ENCODE assay signal across 21 mouse cellular contexts in genomic region chr4:78077499-78077898, GRCm38 (mm10).
DNase-seq lines count a peak whose midpoint lies in the region; ATAC-seq and TF ChIP-seq lines count a peak whose summit lies in the region.
"Had no signal": no experiment of that assay in that cellular context is flagged by ENCODE, and none has a peak within 500 bp of the region (broad histone marks: within the 10 kb centered on the region; RNA-seq: fewer than 3 reads in every experiment).

No protein-coding gene starts in this region.

- H3K4me1 ChIP-seq in hindbrain, postnatal 0 days (ENCODE audit: insufficient read depth, low read length): no peaks in the 10 kb centered on the region
- H3K4me1 ChIP-seq in hindbrain, embryonic 16.5 days (ENCODE audit: control insufficient read depth, insufficient read depth, low read depth, low read length): no peaks in the 10 kb centered on the region
- no peaks in the 10 kb centered on the region for H3K4me1 ChIP-seq in forebrain, postnatal 0 days (ENCODE audit: insufficient read depth)
- H3K4me1 ChIP-seq: embryonic facial prominence, embryonic 13.5 days; heart, embryonic 12.5 days; hindbrain, embryonic 10.5 days had no signal

- no peaks in the 10 kb centered on the region for H3K9me3 ChIP-seq in hindbrain, postnatal 0 days (ENCODE audit: low read length)
- no peaks in the 10 kb centered on the region for H3K9me3 ChIP-seq in hindbrain, embryonic 16.5 days (ENCODE audit: control insufficient read depth, low read length)
- H3K9me3 ChIP-seq in forebrain, postnatal 0 days (ENCODE audit: low read length): no peaks in the 10 kb centered on the region
- H3K9me3 ChIP-seq: embryonic facial prominence, embryonic 13.5 days; heart, embryonic 12.5 days; hindbrain, embryonic 10.5 days had no signal

- no peak for ATAC-seq in hindbrain, postnatal 0 days
- no peak for ATAC-seq in hindbrain, embryonic 16.5 days
- peak; percentile 59; the same call in 1 of the 2 replicates for ATAC-seq in forebrain, postnatal 0 days
- ATAC-seq: activated CD4-positive, CD25-positive, alpha-beta regulatory T cell, adult 4 months; inflammation-experienced regulatory T-cells, adult 6 months; intestine, postnatal 0 days; Patski had no signal

- H3K4me3 ChIP-seq in hindbrain, postnatal 0 days (ENCODE audit: low read length): no peak overlapping the region
- H3K4me3 ChIP-seq in hindbrain, embryonic 16.5 days (ENCODE audit: low read length): no peak overlapping the region
- H3K4me3 ChIP-seq in forebrain, postnatal 0 days (ENCODE audit: low read depth, low read length): no peak overlapping the region
- H3K4me3 ChIP-seq: embryonic facial prominence, embryonic 13.5 days; heart, embryonic 12.5 days; hindbrain, embryonic 10.5 days had no signal

- intact Hi-C loops in gastrocnemius, postnatal 36 days (cut with DNase I): no loop called here

- no peak overlapping the region for H3K9ac ChIP-seq in hindbrain, postnatal 0 days (replicated peaks; ENCODE audit: low read length)
- no peak overlapping the region for H3K9ac ChIP-seq in hindbrain, embryonic 16.5 days (ENCODE audit: low read depth, low read length)
- no peak overlapping the region for H3K9ac ChIP-seq in forebrain, postnatal 0 days
- H3K9ac ChIP-seq: embryonic facial prominence, embryonic 13.5 days; heart, embryonic 12.5 days; hindbrain, embryonic 14.5 days had no signal

- H3K27ac ChIP-seq in hindbrain, postnatal 0 days: no peak overlapping the region
- H3K27ac ChIP-seq in hindbrain, embryonic 16.5 days (ENCODE audit: low read depth, low read length): no peak overlapping the region
- H3K27ac ChIP-seq in forebrain, postnatal 0 days (ENCODE audit: low read depth, low read length): no peak overlapping the region
- H3K27ac ChIP-seq: embryonic facial prominence, embryonic 13.5 days; hindbrain, embryonic 10.5 days; hindbrain, embryonic 14.5 days had no signal

- no peaks in the 10 kb centered on the region for H3K27me3 ChIP-seq in hindbrain, postnatal 0 days (ENCODE audit: insufficient read depth, low read length)
- no peaks in the 10 kb centered on the region for H3K27me3 ChIP-seq in hindbrain, embryonic 16.5 days (replicated peaks; ENCODE audit: control insufficient read depth, insufficient read depth, low read length)
- no peaks in the 10 kb centered on the region for H3K27me3 ChIP-seq in forebrain, postnatal 0 days (ENCODE audit: insufficient read depth, low read length)
- H3K27me3 ChIP-seq: CH12.LX; embryonic facial prominence, embryonic 13.5 days; heart, embryonic 12.5 days; Patski had no signal

- peak; percentile 11 for DNase-seq in hindbrain, postnatal 0 days (ENCODE audit: low spot score)
- DNase-seq in brain, adult 2 months (ENCODE audit: low read depth, low spot score): peak; percentile 29
- peak; percentile 18 for DNase-seq in brain, embryonic 18.5 days (ENCODE audit: low read depth, low spot score)
- peak; percentile 14 for DNase-seq in forebrain, postnatal 0 days
- no peak for DNase-seq in gastrocnemius, postnatal 36 days
- no peak for DNase-seq in embryo, embryonic 10.5 days (ENCODE audit: low spot score)
- DNase-seq: adrenal gland, postnatal 25 days; cerebellum, adult 11-12 months; cerebellum, adult 9-10 months; cerebellum, postnatal 25 days; gastrocnemius, postnatal 10 days had no signal

- no peak for TF ChIP-seq CTCF in hindbrain, postnatal 0 days (IDR thresholded peaks at IDR 0.05; ENCODE audit: low read depth)
- TF ChIP-seq CTCF in forebrain, postnatal 0 days (IDR thresholded peaks at IDR 0.05; ENCODE audit: low read depth): no peak

- H3K36me3 ChIP-seq in hindbrain, postnatal 0 days (ENCODE audit: insufficient read depth, low read length): no peaks in the 10 kb centered on the region
- H3K36me3 ChIP-seq in hindbrain, embryonic 16.5 days (ENCODE audit: control insufficient read depth, insufficient read depth, low read length): no peaks in the 10 kb centered on the region
- H3K36me3 ChIP-seq in forebrain, postnatal 0 days (ENCODE audit: insufficient read depth): no peaks in the 10 kb centered on the region
- H3K36me3 ChIP-seq: embryonic facial prominence, embryonic 13.5 days; heart, embryonic 12.5 days; hindbrain, embryonic 10.5 days had no signal

- no peak overlapping the region for H3K4me2 ChIP-seq in hindbrain, postnatal 0 days (ENCODE audit: low read depth, low read length)
- no peak overlapping the region for H3K4me2 ChIP-seq in hindbrain, embryonic 16.5 days (ENCODE audit: low read length)
- no peak overlapping the region for H3K4me2 ChIP-seq in forebrain, postnatal 0 days (ENCODE audit: low read depth)
- H3K4me2 ChIP-seq: embryonic facial prominence, embryonic 13.5 days; heart, embryonic 12.5 days; hindbrain, embryonic 14.5 days had no signal

Comparison
In these comparisons a context has a peak if more than half of its experiments do, and no peak if none do; other contexts are left out.
1. DNase-seq: peak in hindbrain, postnatal 0 days (single experiment), brain, adult 2 months (single experiment), brain, embryonic 18.5 days (single experiment) and forebrain, postnatal 0 days (single experiment); none in gastrocnemius, postnatal 36 days (0 of 2) and embryo, embryonic 10.5 days (single experiment).